Mouse (Mus musculus) CH12F3 (cell line): Measurements from ENCODE around the gene Cmtm8.

Source experiments
- in situ Hi-C: fragments of 300-500 bp; cut with MboI; formaldehyde crosslinking; loops from 2 replicates; pipeline ENCODE4 v1.14.3; 2020; ENCODE audit warnings: low sequenced_read_pairs

The Cmtm8 gene

GRCm38 (mm10) chr9:114789557-114789956, 54.4 kb downstream of the Cmtm8 start:
- in situ Hi-C loops = no loop called here

- in situ Hi-C loops = no loop called here
These were observed 55.3 kb downstream of the Cmtm8 start for GRCm38 (mm10) chr9:114788697-114789096.

- in situ Hi-C loops = no loop called here
These were observed 56.2 kb downstream of the Cmtm8 start for GRCm38 (mm10) chr9:114787716-114788115.

- in situ Hi-C loops = no loop called here
These were observed 56.8 kb downstream of the Cmtm8 start for GRCm38 (mm10) chr9:114787134-114787533.

- in situ Hi-C loops = no loop called here
These were observed 58.4 kb downstream of the Cmtm8 start for GRCm38 (mm10) chr9:114785432-114786125.

GRCm38 (mm10) chr9:114781526-114782212, 62.3 kb downstream of the Cmtm8 start, which contains the start of gene Cmtm7:
Gene Cmtm7 (minus strand): TSS chr9:114781856.
- in situ Hi-C loops = no loop called here

GRCm38 (mm10) chr9:114780746-114781525, 63.0 kb downstream of the Cmtm8 start:
- in situ Hi-C loops = no loop called here

GRCm38 (mm10) chr9:114779984-114780745, 63.8 kb downstream of the Cmtm8 start:
- in situ Hi-C loops = no loop called here

- in situ Hi-C loops = no loop called here
These were observed 65.1 kb downstream of the Cmtm8 start for GRCm38 (mm10) chr9:114778877-114779276.

- in situ Hi-C loops = no loop called here
These were observed 65.9 kb downstream of the Cmtm8 start for GRCm38 (mm10) chr9:114778047-114778390.

- in situ Hi-C loops = no loop called here
These were observed 66.5 kb downstream of the Cmtm8 start for GRCm38 (mm10) chr9:114777178-114778046.

- in situ Hi-C loops = no loop called here
These were observed 67.6 kb downstream of the Cmtm8 start for GRCm38 (mm10) chr9:114776361-114776760.

- in situ Hi-C loops = no loop called here
These were observed 68.7 kb downstream of the Cmtm8 start for GRCm38 (mm10) chr9:114775272-114775671.

- in situ Hi-C loops = no loop called here
These were observed 69.3 kb downstream of the Cmtm8 start for GRCm38 (mm10) chr9:114774629-114775028.

GRCm38 (mm10) chr9:114771565-114771964, 72.4 kb downstream of the Cmtm8 start:
- in situ Hi-C loops = no loop called here

- in situ Hi-C loops = no loop called here
These were observed 73.7 kb downstream of the Cmtm8 start for GRCm38 (mm10) chr9:114770224-114770623.

- in situ Hi-C loops = no loop called here
These were observed 75.9 kb downstream of the Cmtm8 start for GRCm38 (mm10) chr9:114768066-114768465.

GRCm38 (mm10) chr9:114767507-114767906, 76.4 kb downstream of the Cmtm8 start:
- in situ Hi-C loops = no loop called here

- in situ Hi-C loops = no loop called here
These were observed 76.9 kb downstream of the Cmtm8 start for GRCm38 (mm10) chr9:114767030-114767429.

- in situ Hi-C loops = no loop called here
These were observed 80.6 kb downstream of the Cmtm8 start for GRCm38 (mm10) chr9:114763341-114763740.
